Mouse (Mus musculus) CD4-positive helper T cell, adult 2 months (primary cell): ENCODE measurements at regions not wholly inside any gene's neighbourhood (a gene's known extent, or its start where the extent isn't known, plus 50 kb on each side); places are given as distances from the start of the nearest gene placed in this dataset.

Experiments used
- DNase-seq: peaks from one replicate; pipeline ENCODE4 v3.0.0-alpha.2; 2012; ENCODE audit warnings: low read depth, missing footprints, low spot score

DNA sequence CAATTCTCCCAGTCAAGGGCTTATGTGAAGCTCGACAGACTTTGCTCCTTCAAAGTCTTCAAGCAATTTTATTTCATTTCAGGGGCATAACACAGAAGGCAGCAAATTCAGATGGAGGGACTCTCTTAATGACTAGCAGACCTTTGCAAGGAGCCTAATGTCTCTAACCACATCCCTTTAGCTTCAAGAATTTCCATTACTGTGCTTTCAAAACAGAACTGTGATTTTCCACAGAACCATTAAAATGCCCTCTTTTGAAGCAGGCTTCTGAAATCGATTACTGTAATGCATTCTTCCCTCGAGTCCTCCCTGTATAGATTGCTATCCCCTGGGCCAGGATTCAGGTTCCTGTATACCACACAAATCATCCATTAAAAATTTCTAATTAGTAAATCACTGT is 80.9 kb upstream of the Tac1 start:
- DNase-seq: no peak

DNA sequence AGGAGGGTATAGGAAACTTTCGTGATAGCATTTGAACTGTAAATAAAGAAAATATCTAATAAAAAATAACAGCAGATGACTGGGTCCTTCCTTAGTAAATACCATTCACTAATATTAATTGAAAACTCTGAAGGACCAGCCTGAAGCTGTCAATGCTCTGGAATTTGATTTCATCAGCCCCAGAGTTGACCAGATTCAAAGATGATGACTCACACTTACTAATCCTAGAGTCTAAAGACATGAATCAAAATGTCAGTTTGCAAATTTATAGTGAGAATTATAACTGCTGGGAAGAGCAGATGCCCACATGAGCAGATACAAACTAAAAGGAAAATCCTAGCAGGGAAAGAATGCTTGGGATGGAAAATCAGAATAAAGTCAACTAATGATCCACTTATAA is 77.8 kb upstream of the Tac1 start:
- no peak for DNase-seq

DNA sequence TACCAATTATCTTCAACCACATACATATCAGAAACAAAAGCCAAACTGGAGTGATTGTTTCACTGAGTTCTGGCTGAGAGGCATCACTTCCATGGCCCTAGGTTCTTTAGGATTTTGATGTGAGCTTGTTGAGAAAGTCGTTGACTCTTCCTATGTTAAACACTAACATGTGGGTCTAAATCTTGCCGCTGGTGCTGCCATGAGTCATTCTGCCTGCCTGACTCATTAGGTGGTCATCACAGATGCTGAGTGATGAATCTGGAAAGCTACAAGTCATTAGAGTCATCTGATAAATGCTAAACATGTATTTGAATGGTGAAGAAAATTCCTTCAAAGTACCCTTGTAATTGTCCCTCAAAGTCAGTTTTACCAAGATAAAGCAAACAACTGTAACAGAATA is 60.4 kb upstream of the Tac1 start:
- DNase-seq: no peak

- no peak for DNase-seq
Measured at GRCm38 (mm10) chr6:7496766-7497165, 57.9 kb upstream of the Tac1 start.
